Mouse (Mus musculus) forebrain, postnatal 0 days (tissue): ENCODE data around the gene Gbp2b. TPM values are rescaled to one million over a fixed set of nuclear protein-coding genes. Genes with fewer than 3 reads are reported as not detected.
"Not testable (repeated sequence)": the region's sequence is repeated elsewhere in the genome, so short reads cannot be mapped to it uniquely, and the experiment has no call there.

Source experiments
- ATAC-seq: fragments of 200-750 bp; cut with Nextera tagmentation; 2 replicates; pipeline ENCODE4 v1.8.0; 2017; ENCODE audit warnings: mild to moderate bottlenecking, moderate library complexity
- DNase-seq: peaks from one replicate; pipeline ENCODE4 v3.0.0-alpha.2; 2015
- H3K27ac ChIP-seq: fragments of 300-500 bp; sonication (generic); 2 replicates; pipeline ENCODE4 v1.5.1; 2014; ENCODE audit warnings: low read depth, mild to moderate bottlenecking, antibody characterized with exemption, low read length, moderate library complexity, mixed read lengths
- H3K27me3 ChIP-seq: fragments of 300-500 bp; sonication (generic); 2 replicates; pipeline ENCODE4 v1.6.1; 2014; ENCODE audit warnings: mild to moderate bottlenecking, low read length, mixed read lengths; ENCODE audit not compliant: insufficient read depth
- H3K36me3 ChIP-seq: fragments of 300-500 bp; sonication (generic); 2 replicates; pipeline ENCODE4 v1.6.1; 2014; ENCODE audit warnings: mild to moderate bottlenecking, moderate library complexity; ENCODE audit not compliant: insufficient read depth
- H3K4me1 ChIP-seq: fragments of 300-500 bp; sonication (generic); 2 replicates; pipeline ENCODE4 v1.6.1; 2014; ENCODE audit warnings: antibody characterized with exemption; ENCODE audit not compliant: insufficient read depth
- H3K4me2 ChIP-seq: fragments of 300-500 bp; sonication (generic); 2 replicates; pipeline ENCODE4 v1.6.1; 2014; ENCODE audit warnings: low read depth, mild to moderate bottlenecking, moderate library complexity
- H3K4me3 ChIP-seq: fragments of 300-500 bp; sonication (generic); 2 replicates; pipeline ENCODE4 v1.5.1; 2014; ENCODE audit warnings: low read depth, low read length, mixed read lengths
- H3K9ac ChIP-seq: fragments of 300-500 bp; sonication (generic); 2 replicates; pipeline ENCODE4 v1.6.1; 2014; ENCODE audit warnings: mild to moderate bottlenecking
- H3K9me3 ChIP-seq: fragments of 300-500 bp; sonication (generic); 2 replicates; pipeline ENCODE4 v1.6.1; 2016; ENCODE audit warnings: low read length
- CTCF ChIP-seq: sonication (generic); IDR thresholded peaks from 2 replicates; pipeline ENCODE4 v1.5.1; 2016; ENCODE audit warnings: antibody characterized with exemption, control low read depth, low read depth
- WGBS: fragments of 180-500 bp; shearing (Covaris S2); extraction: QIAGEN DNeasy Blood & Tissue Kit; methylation state at CpG from one replicate; pipeline ENCODE4 v1.1.7; 2014; 5-methylcytosine and 5-hydroxymethylcytosine counted together
- microRNA-seq, 2 experiments: library from miRNA; unstranded; fragments of <30 nt; microRNA quantifications; one replicate each; pipeline ENCODE4; 2016
- polyA plus RNA-seq: library from polyadenylated mRNA; unstranded; fragments of >200 nt; fragmentation: Nextera tagmentation; extraction: Ambion mirVana; gene quantifications from 2 replicates; pipeline ENCODE4 v1.2.1, GENCODE M21; 2015
- total RNA-seq: library from RNA; depleted of rRNA; stranded (reverse); fragments of >200 nt; gene quantifications from 2 replicates; pipeline ENCODE4 v1.2.3, GENCODE M21; 2014; rRNA removed

Gbp2b gene
- total and polyA plus RNA-seq, 2 experiments from 2014 or later = not detected

DNA sequence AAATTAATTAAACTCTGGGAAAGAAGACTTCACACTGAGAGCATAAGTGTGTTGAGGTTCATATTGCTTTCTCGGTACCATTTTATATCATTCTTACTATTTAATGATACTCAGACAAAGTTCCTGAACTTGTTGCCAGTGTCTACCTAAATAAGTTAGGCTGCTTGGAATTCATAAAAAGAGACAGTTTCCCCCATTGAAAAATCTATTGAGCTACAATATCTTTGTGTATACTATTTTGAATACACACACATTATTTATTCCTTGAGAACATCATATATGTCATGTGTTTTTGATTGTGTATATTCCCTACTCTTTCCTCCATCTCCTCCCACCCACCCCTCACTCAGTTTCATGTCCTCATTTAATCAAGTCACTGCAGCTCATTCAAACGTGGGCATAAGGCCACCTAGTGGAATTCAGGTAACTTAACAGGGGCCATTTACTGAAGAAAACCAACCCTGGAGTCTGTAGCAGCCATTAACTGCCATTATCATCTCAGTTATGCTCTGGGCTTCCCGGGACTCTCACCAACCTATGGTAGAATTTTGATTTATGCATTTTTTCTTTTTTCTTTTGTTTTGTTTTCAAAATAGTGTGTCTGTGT, 26.4 kb downstream of the Gbp2b start:
- Histone ChIP-seq H3K4me3 (no peak overlapping the region), H3K4me1 (no peaks in the 10 kb centered on the region), H3K4me2 (0 out of 2 replicates have a peak overlapping the region, but pooled peaks have one; percentile 15), H3K9ac (no peak overlapping the region), H3K27ac (no peak overlapping the region), H3K9me3 (no peaks in the 10 kb centered on the region), H3K27me3 (no peaks in the 10 kb centered on the region), H3K36me3 (no peaks in the 10 kb centered on the region)
- WGBS = 55% methylated on average over 3 of the region's 3 CpGs
- ATAC-seq (no peak), DNase-seq (no peak)
- peak; percentile 43 for TF ChIP-seq CTCF

GRCm38 (mm10) chr3:142630385-142630784, 35.7 kb downstream of the Gbp2b start:
- no peak for TF ChIP-seq CTCF
- WGBS = 94% methylated on average over 8 of the region's 8 CpGs
- DNase-seq = no peak
- no peaks in the 10 kb centered on the region for H3K27me3 ChIP-seq
- H3K4me3 ChIP-seq = no peak overlapping the region
- H3K4me2 ChIP-seq = no peak overlapping the region
- no peak overlapping the region for H3K27ac ChIP-seq
- no peaks in the 10 kb centered on the region for H3K4me1 ChIP-seq
- H3K9ac ChIP-seq = no peak overlapping the region
- ATAC-seq = no peak
- no peaks in the 10 kb centered on the region for H3K36me3 ChIP-seq
- no peaks in the 10 kb centered on the region for H3K9me3 ChIP-seq

GRCm38 (mm10) chr3:142640201-142640600, 45.6 kb downstream of the Gbp2b start:
- peak; percentile 49 for TF ChIP-seq CTCF
- peak; percentile 38 for DNase-seq
- H3K9me3 ChIP-seq = no peaks in the 10 kb centered on the region
- no peak for ATAC-seq
- no peak overlapping the region for H3K9ac ChIP-seq
- no peak overlapping the region for H3K4me2 ChIP-seq
- no peaks in the 10 kb centered on the region for H3K27me3 ChIP-seq
- H3K27ac ChIP-seq = no peak overlapping the region
- WGBS = 8% methylated on average over 9 of the region's 9 CpGs
- no peak overlapping the region for H3K4me3 ChIP-seq
- H3K36me3 ChIP-seq = no peaks in the 10 kb centered on the region
- no peaks in the 10 kb centered on the region for H3K4me1 ChIP-seq

GRCm38 (mm10) chr3:142645949-142646348, 51.3 kb downstream of the Gbp2b start:
- H3K9ac ChIP-seq, H3K36me3 ChIP-seq, H3K9me3 ChIP-seq, H3K4me3 ChIP-seq, H3K4me1 ChIP-seq, H3K27me3 ChIP-seq, H3K4me2 ChIP-seq, ATAC-seq, H3K27ac ChIP-seq: not testable (repeated sequence)
- TF ChIP-seq CTCF = peak; percentile 70
- peak; percentile 79 for DNase-seq
- WGBS = 6% methylated on average over 2 of the region's 2 CpGs

- ATAC-seq, H3K4me1 ChIP-seq, H3K36me3 ChIP-seq, H3K9me3 ChIP-seq, H3K27ac ChIP-seq, H3K4me2 ChIP-seq, H3K9ac ChIP-seq, DNase-seq, H3K27me3 ChIP-seq, H3K4me3 ChIP-seq: not testable (repeated sequence)
- 64% methylated on average over 7 of the region's 7 CpGs for WGBS
Observed at GRCm38 (mm10) chr3:142647836-142648235, 53.2 kb downstream of the Gbp2b start.

DNA sequence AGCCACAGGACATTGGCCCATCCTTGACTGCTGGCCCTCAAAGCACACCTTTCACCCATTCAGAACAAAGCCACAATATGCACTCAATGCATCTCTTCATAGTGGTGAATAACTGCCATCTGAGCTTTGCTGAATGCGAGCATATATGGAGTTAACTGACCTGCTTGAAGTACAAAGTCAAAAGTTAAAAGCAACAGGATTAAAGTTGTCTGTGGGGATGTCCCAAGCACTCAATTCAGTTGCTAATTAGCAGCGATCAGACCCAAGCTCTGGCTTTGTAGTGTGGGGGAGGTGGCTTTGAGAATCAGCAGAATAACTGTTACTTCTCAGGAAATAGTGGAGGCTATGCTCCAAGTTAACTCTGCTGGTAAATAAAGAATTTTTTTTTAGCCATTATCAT, 55.6 kb downstream of the Gbp2b start:
- H3K27me3 ChIP-seq = no peaks in the 10 kb centered on the region
- DNase-seq (no peak), ATAC-seq (no peak)
- 24% methylated on average over 2 of the region's 2 CpGs for WGBS
- no peaks in the 10 kb centered on the region for H3K9me3 ChIP-seq
- no peak overlapping the region for H3K27ac ChIP-seq
- no peak for TF ChIP-seq CTCF
- H3K4me2 ChIP-seq = no peak overlapping the region
- no peaks in the 10 kb centered on the region for H3K4me1 ChIP-seq
- no peak overlapping the region for H3K4me3 ChIP-seq
- no peak overlapping the region for H3K9ac ChIP-seq
- no peaks in the 10 kb centered on the region for H3K36me3 ChIP-seq

GRCm38 (mm10) chr3:142664723-142665122, 70.1 kb downstream of the Gbp2b start:
- 95% methylated on average over 8 of the region's 8 CpGs for WGBS

More at GRCm38 (mm10) chr3:142664723-142665122, 70.1 kb downstream of the Gbp2b start:
- H3K4me3 ChIP-seq = no peak overlapping the region
- H3K4me2 ChIP-seq = no peak overlapping the region
- ATAC-seq = no peak
- DNase-seq = no peak
- no peak overlapping the region for H3K9ac ChIP-seq
- H3K36me3 ChIP-seq = no peaks in the 10 kb centered on the region
- no peak for TF ChIP-seq CTCF
- no peaks in the 10 kb centered on the region for H3K9me3 ChIP-seq
- H3K27ac ChIP-seq = no peak overlapping the region
- H3K4me1 ChIP-seq = no peaks in the 10 kb centered on the region
- no peaks in the 10 kb centered on the region for H3K27me3 ChIP-seq

Small RNA genes within 50 kb of the gene (microRNA-seq; reads per million reads assigned to microRNA genes)
- gene Mir6381 = 0 reads per million in 2 experiments

Other genes with a start within 250 kb of the Gbp2b start
- gene Pdlim5, start 199.2 kb upstream of the Gbp2b start, total RNA-seq = 15.9 and 20.1 TPM in 2 replicates
- gene Pdlim5, start 199.2 kb upstream of the Gbp2b start, polyA plus RNA-seq = 7.4 and 12.2 TPM in 2 replicates
- gene Gbp5, start 100.9 kb upstream of the Gbp2b start, total RNA-seq = 0.29 and 0.85 TPM in 2 replicates
- gene Gbp5, start 100.9 kb upstream of the Gbp2b start, polyA plus RNA-seq = 0.25 and 0.36 TPM in 2 replicates
- 1.9 and 3.0 TPM in 2 replicates for gene Gbp7, start 64.5 kb upstream of the Gbp2b start, total RNA-seq
- gene Gbp7, start 64.5 kb upstream of the Gbp2b start, polyA plus RNA-seq = 1.4 and 2.5 TPM in 2 replicates
- 2.6 and 5.0 TPM in 2 replicates for gene Gbp3, start 34.8 kb upstream of the Gbp2b start, total RNA-seq
- 2.7 and 3.1 TPM in 2 replicates for gene Gbp3, start 34.8 kb upstream of the Gbp2b start, polyA plus RNA-seq
- 1.5 and 2.1 TPM in 2 replicates for gene Gbp2, start 25.8 kb downstream of the Gbp2b start, total RNA-seq
- gene Gbp2, start 25.8 kb downstream of the Gbp2b start, polyA plus RNA-seq = 1.1 and 1.5 TPM in 2 replicates
- gene Kyat3, start 106.2 kb downstream of the Gbp2b start, total RNA-seq = 2.9 and 5.6 TPM in 2 replicates
- gene Kyat3, start 106.2 kb downstream of the Gbp2b start, polyA plus RNA-seq = 4.0 and 5.0 TPM in 2 replicates
- 47.1 and 55.0 TPM in 2 replicates for gene Gtf2b, start 170.2 kb downstream of the Gbp2b start, total RNA-seq
- gene Gtf2b, start 170.2 kb downstream of the Gbp2b start, polyA plus RNA-seq = 59.8 and 72.1 TPM in 2 replicates